Mouse (Mus musculus): ENCODE results near the gene Tpr. TPM values are rescaled to one million over a fixed set of nuclear protein-coding genes. Genes with fewer than 3 reads are reported as not detected.

The Tpr gene
- 40.2 TPM for polyA plus RNA-seq (2012; fragmentation: generic; extraction: Trizol)

- no peak for TF ChIP-seq MAX (IDR thresholded peaks at IDR 0.05; ENCODE audit: low read depth)
- TF ChIP-seq E2F4 (IDR thresholded peaks at IDR 0.05; ENCODE audit: insufficient read depth) = peak; percentile 27
- TF ChIP-seq TCF3 (IDR thresholded peaks at IDR 0.05; ENCODE audit: insufficient read length, low read depth) = no peak
- TF ChIP-seq SRF (IDR thresholded peaks at IDR 0.05; ENCODE audit: control insufficient read depth, insufficient read length, low read depth) = peak; percentile 79
- TF ChIP-seq TCF12 (IDR thresholded peaks at IDR 0.05; ENCODE audit: insufficient read depth, poor library complexity, severe bottlenecking) = no peak
- no peak for TF ChIP-seq USF1 (IDR thresholded peaks at IDR 0.05; ENCODE audit: low read depth)
- peak; percentile 82 for TF ChIP-seq POLR2AphosphoS2 (IDR thresholded peaks at IDR 0.05; ENCODE audit: insufficient read length, low read depth)
- no peak for TF ChIP-seq REST (IDR thresholded peaks at IDR 0.05; ENCODE audit: insufficient read depth, insufficient read length)
- TF ChIP-seq MYOD1 (IDR thresholded peaks at IDR 0.05; ENCODE audit: control insufficient read depth in 1 of 3, insufficient read length in 2 of 3, low read depth in 2 of 3) = peak in 1 of 3 experiments; percentile 8
- TF ChIP-seq CEBPB (IDR thresholded peaks at IDR 0.05; ENCODE audit: insufficient read depth, poor library complexity, severe bottlenecking) = no peak
- TF ChIP-seq MYOG (IDR thresholded peaks at IDR 0.05; ENCODE audit: control insufficient read depth in 1 of 3, insufficient read depth in 1 of 3, insufficient read length in 2 of 3, low read depth in 2 of 3) = peak in 1 of 3 experiments; percentile 31
- TF ChIP-seq POLR2A (IDR thresholded peaks at IDR 0.05; ENCODE audit: insufficient read length, low read depth) = peak; percentile 90
These were observed at the start of gene Tpr, which contains the start of gene Odr4 for GRCm38 (mm10) chr1:150392638-150393487. Gene Tpr, plus strand, starts transcription at chr1:150392838. Gene Odr4, minus strand, starts transcription at chr1:150393080.

GRCm38 (mm10) chr1:150360864-150361263 is 31.8 kb upstream of the Tpr start:
- no peak overlapping the region for H3ac ChIP-seq (ENCODE audit: control insufficient read depth, insufficient read length)
- no peak overlapping the region for H3K4me3 ChIP-seq
- no peak for TF ChIP-seq CEBPB (IDR thresholded peaks at IDR 0.05; ENCODE audit: insufficient read depth, poor library complexity, severe bottlenecking)
- no peak for TF ChIP-seq REST (IDR thresholded peaks at IDR 0.05; ENCODE audit: insufficient read depth, insufficient read length)
- TF ChIP-seq MAX (IDR thresholded peaks at IDR 0.05; ENCODE audit: low read depth) = no peak
- TF ChIP-seq TCF12 (IDR thresholded peaks at IDR 0.05; ENCODE audit: insufficient read depth, poor library complexity, severe bottlenecking) = no peak
- no peak for TF ChIP-seq SRF (IDR thresholded peaks at IDR 0.05; ENCODE audit: control insufficient read depth, insufficient read length, low read depth)
- TF ChIP-seq E2F4 (IDR thresholded peaks at IDR 0.05; ENCODE audit: insufficient read depth) = no peak
- no peak for TF ChIP-seq USF1 (IDR thresholded peaks at IDR 0.05; ENCODE audit: low read depth)
- no peak for TF ChIP-seq MYOD1 (IDR thresholded peaks at IDR 0.05; ENCODE audit: control insufficient read depth in 1 of 3, insufficient read length in 2 of 3, low read depth in 2 of 3)
- no peak for TF ChIP-seq MYOG (IDR thresholded peaks at IDR 0.05; ENCODE audit: control insufficient read depth in 1 of 3, insufficient read depth in 1 of 3, insufficient read length in 2 of 3, low read depth in 2 of 3)
- TF ChIP-seq POLR2A (IDR thresholded peaks at IDR 0.05; ENCODE audit: insufficient read length, low read depth) = no peak
- TF ChIP-seq TCF3 (IDR thresholded peaks at IDR 0.05; ENCODE audit: insufficient read length, low read depth) = no peak
- TF ChIP-seq POLR2AphosphoS2 (IDR thresholded peaks at IDR 0.05; ENCODE audit: insufficient read length, low read depth) = no peak
- no peaks in the 10 kb centered on the region for H3K79me2 ChIP-seq (ENCODE audit: control insufficient read depth, insufficient read depth)
- peaks cover 37% of the 10 kb centered on the region for H3K36me3 ChIP-seq (ENCODE audit: control insufficient read depth, insufficient read depth)
- H3K4me2 ChIP-seq (ENCODE audit: low read depth) = no peak overlapping the region
- H3K27me3 ChIP-seq (ENCODE audit: control insufficient read depth, insufficient read depth, insufficient read length) = no peaks in the 10 kb centered on the region

More at GRCm38 (mm10) chr1:150392638-150393487, at the start of gene Tpr, which contains the start of gene Odr4:
- H3K4me3 ChIP-seq = peak within 1 kb of the TSS; percentile 65
- peaks cover 36% of the 10 kb centered on the region for H3K79me2 ChIP-seq (ENCODE audit: control insufficient read depth, insufficient read depth)
- peak within 1 kb of the TSS; percentile 86 for H3K4me2 ChIP-seq (ENCODE audit: low read depth)
- H3ac ChIP-seq (ENCODE audit: control insufficient read depth, insufficient read length) = peak within 1 kb of the TSS; percentile 61
- H3K27me3 ChIP-seq (ENCODE audit: control insufficient read depth, insufficient read depth, insufficient read length) = no peaks in the 10 kb centered on the region
- H3K36me3 ChIP-seq (ENCODE audit: control insufficient read depth, insufficient read depth) = peaks cover 38% of the 10 kb centered on the region

GRCm38 (mm10) chr1:150372895-150373294 is 19.7 kb upstream of the Tpr start:
- TF ChIP-seq CEBPB (IDR thresholded peaks at IDR 0.05; ENCODE audit: insufficient read depth, poor library complexity, severe bottlenecking) = no peak
- TF ChIP-seq POLR2A (IDR thresholded peaks at IDR 0.05; ENCODE audit: insufficient read length, low read depth) = no peak
- no peak for TF ChIP-seq TCF12 (IDR thresholded peaks at IDR 0.05; ENCODE audit: insufficient read depth, poor library complexity, severe bottlenecking)
- TF ChIP-seq TCF3 (IDR thresholded peaks at IDR 0.05; ENCODE audit: insufficient read length, low read depth) = no peak
- TF ChIP-seq SRF (IDR thresholded peaks at IDR 0.05; ENCODE audit: control insufficient read depth, insufficient read length, low read depth) = no peak
- no peak for TF ChIP-seq USF1 (IDR thresholded peaks at IDR 0.05; ENCODE audit: low read depth)
- TF ChIP-seq MYOG (IDR thresholded peaks at IDR 0.05; ENCODE audit: control insufficient read depth in 1 of 3, insufficient read depth in 1 of 3, insufficient read length in 2 of 3, low read depth in 2 of 3) = no peak
- no peak for TF ChIP-seq MYOD1 (IDR thresholded peaks at IDR 0.05; ENCODE audit: control insufficient read depth in 1 of 3, insufficient read length in 2 of 3, low read depth in 2 of 3)
- no peak for TF ChIP-seq POLR2AphosphoS2 (IDR thresholded peaks at IDR 0.05; ENCODE audit: insufficient read length, low read depth)
- no peak for TF ChIP-seq MAX (IDR thresholded peaks at IDR 0.05; ENCODE audit: low read depth)
- no peak for TF ChIP-seq E2F4 (IDR thresholded peaks at IDR 0.05; ENCODE audit: insufficient read depth)
- TF ChIP-seq REST (IDR thresholded peaks at IDR 0.05; ENCODE audit: insufficient read depth, insufficient read length) = no peak
- Histone ChIP-seq H3K4me2 (ENCODE audit: low read depth) (no peak overlapping the region), H3K36me3 (ENCODE audit: control insufficient read depth, insufficient read depth) (peaks cover 23% of the 10 kb centered on the region)

GRCm38 (mm10) chr1:150374247-150374646 is 18.4 kb upstream of the Tpr start:
- no peak overlapping the region for H3ac ChIP-seq (ENCODE audit: control insufficient read depth, insufficient read length)
- H3K79me2 ChIP-seq (ENCODE audit: control insufficient read depth, insufficient read depth) = no peaks in the 10 kb centered on the region
- H3K4me2 ChIP-seq (ENCODE audit: low read depth) = no peak overlapping the region
- H3K4me3 ChIP-seq = no peak overlapping the region
- H3K36me3 ChIP-seq (ENCODE audit: control insufficient read depth, insufficient read depth) = peaks cover 29% of the 10 kb centered on the region
- no peaks in the 10 kb centered on the region for H3K27me3 ChIP-seq (ENCODE audit: control insufficient read depth, insufficient read depth, insufficient read length)
- no peak for TF ChIP-seq MYOD1 (IDR thresholded peaks at IDR 0.05; ENCODE audit: control insufficient read depth in 1 of 3, insufficient read length in 2 of 3, low read depth in 2 of 3)
- no peak for TF ChIP-seq POLR2AphosphoS2 (IDR thresholded peaks at IDR 0.05; ENCODE audit: insufficient read length, low read depth)
- no peak for TF ChIP-seq MYOG (IDR thresholded peaks at IDR 0.05; ENCODE audit: control insufficient read depth in 1 of 3, insufficient read depth in 1 of 3, insufficient read length in 2 of 3, low read depth in 2 of 3)
- no peak for TF ChIP-seq SRF (IDR thresholded peaks at IDR 0.05; ENCODE audit: control insufficient read depth, insufficient read length, low read depth)
- TF ChIP-seq MAX (IDR thresholded peaks at IDR 0.05; ENCODE audit: low read depth) = no peak
- no peak for TF ChIP-seq CEBPB (IDR thresholded peaks at IDR 0.05; ENCODE audit: insufficient read depth, poor library complexity, severe bottlenecking)
- TF ChIP-seq TCF12 (IDR thresholded peaks at IDR 0.05; ENCODE audit: insufficient read depth, poor library complexity, severe bottlenecking) = no peak
- TF ChIP-seq POLR2A (IDR thresholded peaks at IDR 0.05; ENCODE audit: insufficient read length, low read depth) = no peak
- no peak for TF ChIP-seq E2F4 (IDR thresholded peaks at IDR 0.05; ENCODE audit: insufficient read depth)
- no peak for TF ChIP-seq USF1 (IDR thresholded peaks at IDR 0.05; ENCODE audit: low read depth)
- no peak for TF ChIP-seq REST (IDR thresholded peaks at IDR 0.05; ENCODE audit: insufficient read depth, insufficient read length)
- TF ChIP-seq TCF3 (IDR thresholded peaks at IDR 0.05; ENCODE audit: insufficient read length, low read depth) = no peak

More at GRCm38 (mm10) chr1:150372895-150373294, 19.7 kb upstream of the Tpr start:
- H3ac ChIP-seq (ENCODE audit: control insufficient read depth, insufficient read length) = no peak overlapping the region
- H3K4me3 ChIP-seq = no peak overlapping the region
- no peaks in the 10 kb centered on the region for H3K79me2 ChIP-seq (ENCODE audit: control insufficient read depth, insufficient read depth)
- no peaks in the 10 kb centered on the region for H3K27me3 ChIP-seq (ENCODE audit: control insufficient read depth, insufficient read depth, insufficient read length)
